Mouse (Mus musculus): ENCODE results near the gene Cyren. TPM values are rescaled to one million over a fixed set of nuclear protein-coding genes. Genes with fewer than 3 reads are reported as not detected.

The Cyren gene
- total and polyA plus RNA-seq, 2 experiments, result 2.0 to 3.2 TPM

GRCm38 (mm10) chr6:34903441-34903840, 25.6 kb upstream of the Cyren start:
- H3K9ac ChIP-seq (ENCODE audit: low read depth, low read length), result no peak overlapping the region
- H3K27me3 ChIP-seq (ENCODE audit: control insufficient read depth, insufficient read depth, low read length), result no peaks in the 10 kb centered on the region
- peaks cover 36% of the 10 kb centered on the region for H3K4me1 ChIP-seq (ENCODE audit: control insufficient read depth, insufficient read depth, low read length)
- no peak overlapping the region for H3K27ac ChIP-seq (replicated peaks; ENCODE audit: insufficient read depth, low read depth, low read length)
- H3K4me3 ChIP-seq (ENCODE audit: insufficient read depth, low read depth, low read length), result no peak overlapping the region
- no peaks in the 10 kb centered on the region; the same call in 1 of the 2 replicates for H3K79me2 ChIP-seq (ENCODE audit: control insufficient read depth, insufficient read depth, low read length)
- peaks cover 16% of the 10 kb centered on the region for H3K36me3 ChIP-seq (ENCODE audit: control insufficient read depth, insufficient read depth, low read length)
- DNase-seq (ENCODE audit: extremely low read depth, low read depth, low spot score), result no peak
- WGBS, result 76% methylated on average over 5 of the region's 5 CpGs
- TF ChIP-seq CTCF (IDR thresholded peaks at IDR 0.05; ENCODE audit: low read depth, low read length), result no peak
- no peak for TF ChIP-seq POLR2A (IDR thresholded peaks at IDR 0.05; ENCODE audit: extremely low read depth, insufficient read depth, low read length)

DNA sequence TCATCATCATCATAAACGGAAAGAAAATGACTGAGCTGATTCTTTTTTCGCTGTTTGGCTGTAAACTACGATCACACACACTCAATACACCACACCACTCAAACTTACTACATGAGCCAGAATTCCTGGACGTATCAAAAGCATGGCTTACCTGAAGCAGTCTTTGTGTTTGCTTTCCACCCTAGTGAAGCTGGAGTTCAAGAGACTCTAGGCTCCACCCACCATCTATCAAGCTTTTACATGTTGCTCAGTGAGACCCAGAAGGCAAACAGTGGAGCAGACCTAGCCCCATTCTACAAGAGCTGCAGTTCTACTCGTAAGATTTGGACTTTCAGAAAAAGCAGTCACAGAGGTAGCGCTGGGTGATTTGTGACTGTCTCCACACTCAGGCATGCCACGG, 24.7 kb upstream of the Cyren start:
- H3K27me3 ChIP-seq (ENCODE audit: control insufficient read depth, insufficient read depth, low read length), result no peaks in the 10 kb centered on the region
- H3K79me2 ChIP-seq (ENCODE audit: control insufficient read depth, insufficient read depth, low read length), result no peaks in the 10 kb centered on the region; the same call in 1 of the 2 replicates
- no peak for DNase-seq (ENCODE audit: extremely low read depth, low read depth, low spot score)
- H3K9ac ChIP-seq (ENCODE audit: low read depth, low read length), result no peak overlapping the region
- H3K4me1 ChIP-seq (ENCODE audit: control insufficient read depth, insufficient read depth, low read length), result peaks cover 35% of the 10 kb centered on the region
- no peak overlapping the region for H3K4me3 ChIP-seq (ENCODE audit: insufficient read depth, low read depth, low read length)
- peaks cover 16% of the 10 kb centered on the region for H3K36me3 ChIP-seq (ENCODE audit: control insufficient read depth, insufficient read depth, low read length)
- WGBS, result 75% methylated on average over 7 of the region's 7 CpGs
- H3K27ac ChIP-seq (replicated peaks; ENCODE audit: insufficient read depth, low read depth, low read length), result no peak overlapping the region
- TF ChIP-seq POLR2A (IDR thresholded peaks at IDR 0.05; ENCODE audit: extremely low read depth, insufficient read depth, low read length) (no peak), CTCF (IDR thresholded peaks at IDR 0.05; ENCODE audit: low read depth, low read length) (no peak)

- TF ChIP-seq POLR2A (IDR thresholded peaks at IDR 0.05; ENCODE audit: extremely low read depth, insufficient read depth, low read length) (no peak), CTCF (IDR thresholded peaks at IDR 0.05; ENCODE audit: low read depth, low read length) (no peak)
- no peak overlapping the region for H3K27ac ChIP-seq (replicated peaks; ENCODE audit: insufficient read depth, low read depth, low read length)
- no peak overlapping the region for H3K4me3 ChIP-seq (ENCODE audit: insufficient read depth, low read depth, low read length)
- H3K4me1 ChIP-seq (ENCODE audit: control insufficient read depth, insufficient read depth, low read length), result peaks cover 35% of the 10 kb centered on the region
- 67% methylated on average over 9 of the region's 9 CpGs for WGBS
- H3K79me2 ChIP-seq (ENCODE audit: control insufficient read depth, insufficient read depth, low read length), result no peaks in the 10 kb centered on the region; the same call in 1 of the 2 replicates
- H3K36me3 ChIP-seq (ENCODE audit: control insufficient read depth, insufficient read depth, low read length), result peaks cover 16% of the 10 kb centered on the region
- H3K27me3 ChIP-seq (ENCODE audit: control insufficient read depth, insufficient read depth, low read length), result no peaks in the 10 kb centered on the region
- DNase-seq (ENCODE audit: extremely low read depth, low read depth, low spot score), result no peak
- no peak overlapping the region for H3K9ac ChIP-seq (ENCODE audit: low read depth, low read length)
These were observed 24.1 kb upstream of the Cyren start for GRCm38 (mm10) chr6:34901911-34902444.

GRCm38 (mm10) chr6:34900990-34901389, 23.1 kb upstream of the Cyren start:
- H3K27ac ChIP-seq (replicated peaks; ENCODE audit: insufficient read depth, low read depth, low read length), result no peak overlapping the region
- no peaks in the 10 kb centered on the region; the same call in 1 of the 2 replicates for H3K79me2 ChIP-seq (ENCODE audit: control insufficient read depth, insufficient read depth, low read length)
- no peak overlapping the region for H3K9ac ChIP-seq (ENCODE audit: low read depth, low read length)
- H3K4me3 ChIP-seq (ENCODE audit: insufficient read depth, low read depth, low read length), result no peak overlapping the region
- 98% methylated on average over 2 of the region's 2 CpGs for WGBS
- DNase-seq (ENCODE audit: extremely low read depth, low read depth, low spot score), result no peak
- H3K27me3 ChIP-seq (ENCODE audit: control insufficient read depth, insufficient read depth, low read length), result no peaks in the 10 kb centered on the region
- H3K4me1 ChIP-seq (ENCODE audit: control insufficient read depth, insufficient read depth, low read length), result peaks cover 29% of the 10 kb centered on the region
- TF ChIP-seq CTCF (IDR thresholded peaks at IDR 0.05; ENCODE audit: low read depth, low read length), result no peak
- TF ChIP-seq POLR2A (IDR thresholded peaks at IDR 0.05; ENCODE audit: extremely low read depth, insufficient read depth, low read length), result no peak
- H3K36me3 ChIP-seq (ENCODE audit: control insufficient read depth, insufficient read depth, low read length), result peaks cover 15% of the 10 kb centered on the region

DNA sequence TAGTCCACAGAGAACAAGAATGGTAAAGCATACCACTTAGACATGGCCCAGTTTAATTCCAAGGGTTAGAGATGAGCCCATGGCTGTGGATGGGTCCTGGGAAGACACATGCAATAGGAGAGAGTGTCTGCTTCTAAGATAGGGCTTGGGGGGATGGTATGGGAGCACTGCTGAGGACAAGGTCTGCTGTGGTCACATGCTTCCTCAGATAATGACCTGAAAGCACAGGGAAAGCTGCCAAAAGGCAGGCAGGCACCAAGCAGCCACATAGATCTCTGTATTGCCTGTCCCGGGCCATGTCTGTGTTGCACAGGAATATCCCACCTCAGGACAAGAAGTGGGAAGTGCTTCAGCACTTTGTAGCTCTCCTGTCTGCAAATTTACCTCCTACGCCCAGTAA, 21.3 kb upstream of the Cyren start:
- Histone ChIP-seq H3K27me3 (ENCODE audit: control insufficient read depth, insufficient read depth, low read length) (no peaks in the 10 kb centered on the region), H3K4me1 (ENCODE audit: control insufficient read depth, insufficient read depth, low read length) (peaks cover 32% of the 10 kb centered on the region), H3K79me2 (ENCODE audit: control insufficient read depth, insufficient read depth, low read length) (no peaks in the 10 kb centered on the region), H3K27ac (replicated peaks; ENCODE audit: insufficient read depth, low read depth, low read length) (peak overlapping the region; percentile 49), H3K4me3 (ENCODE audit: insufficient read depth, low read depth, low read length) (no peak overlapping the region), H3K9ac (ENCODE audit: low read depth, low read length) (no peak overlapping the region), H3K36me3 (ENCODE audit: control insufficient read depth, insufficient read depth, low read length) (peaks cover 10% of the 10 kb centered on the region)
- TF ChIP-seq POLR2A (IDR thresholded peaks at IDR 0.05; ENCODE audit: extremely low read depth, insufficient read depth, low read length) (no peak), CTCF (IDR thresholded peaks at IDR 0.05; ENCODE audit: low read depth, low read length) (no peak)
- DNase-seq (ENCODE audit: extremely low read depth, low read depth, low spot score), result peak; percentile 92
- WGBS, result 32% methylated on average over 2 of the region's 2 CpGs

DNA sequence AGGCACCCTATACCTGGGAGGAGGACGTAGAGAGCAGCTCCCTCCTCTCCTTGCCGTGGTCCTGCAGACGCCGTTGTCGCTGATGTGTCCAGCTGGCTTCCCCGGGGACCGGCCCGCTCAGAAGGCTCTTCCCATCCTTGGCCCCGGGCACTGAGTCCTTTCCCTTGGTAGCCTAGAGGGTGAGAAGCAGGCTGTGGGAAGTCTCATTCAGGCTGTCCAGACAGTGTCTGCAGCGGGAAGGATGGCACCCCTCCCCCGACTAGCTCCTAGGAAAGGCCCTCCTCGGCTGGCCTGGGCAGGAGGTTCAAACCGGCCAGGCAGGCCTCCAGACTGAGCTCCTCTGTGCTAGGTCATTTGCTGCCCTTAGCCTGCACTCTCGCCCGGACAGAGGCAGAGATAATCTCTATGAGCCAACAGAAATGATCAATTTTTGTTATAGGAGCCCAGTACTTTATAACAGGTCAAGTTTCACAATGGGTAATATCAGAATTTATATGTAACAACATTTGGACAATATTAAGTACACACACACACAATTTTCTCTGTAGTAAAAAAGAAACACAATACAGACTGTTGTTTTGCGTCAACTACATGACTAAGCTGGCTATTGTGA, 18.4 kb upstream of the Cyren start:
- Histone ChIP-seq H3K27ac (replicated peaks; ENCODE audit: insufficient read depth, low read depth, low read length) (peak overlapping the region; percentile 76), H3K36me3 (ENCODE audit: control insufficient read depth, insufficient read depth, low read length) (peaks cover 13% of the 10 kb centered on the region), H3K9ac (ENCODE audit: low read depth, low read length) (peak overlapping the region; percentile 41), H3K4me3 (ENCODE audit: insufficient read depth, low read depth, low read length) (no peak overlapping the region), H3K79me2 (ENCODE audit: control insufficient read depth, insufficient read depth, low read length) (no peaks in the 10 kb centered on the region; the same call in 1 of the 2 replicates), H3K27me3 (ENCODE audit: control insufficient read depth, insufficient read depth, low read length) (no peaks in the 10 kb centered on the region), H3K4me1 (ENCODE audit: control insufficient read depth, insufficient read depth, low read length) (peaks cover 32% of the 10 kb centered on the region)
- peak; percentile 91 for DNase-seq (ENCODE audit: extremely low read depth, low read depth, low spot score)
- WGBS, result 46% methylated on average over 16 of the region's 16 CpGs
- TF ChIP-seq CTCF (IDR thresholded peaks at IDR 0.05; ENCODE audit: low read depth, low read length), result no peak
- TF ChIP-seq POLR2A (IDR thresholded peaks at IDR 0.05; ENCODE audit: extremely low read depth, insufficient read depth, low read length), result no peak

Data from liver, adult 2 months (tissue).